8 mouse cellular contexts compared by ENCODE assay signal in genomic region chr17:26368336-26368992, GRCm38 (mm10). TPM values are rescaled to one million over a fixed set of nuclear protein-coding genes. Genes with fewer than 3 reads are reported as not detected.
A peak's percentile ranks its signal among the peaks of the same experiment; 100 is the strongest.
DNase-seq lines count a peak whose midpoint lies in the region; ATAC-seq and TF ChIP-seq lines count a peak whose summit lies in the region.

No protein-coding gene starts in this region.

- H3K9ac ChIP-seq in forebrain, embryonic 16.5 days (replicated peaks; ENCODE audit: low read depth, low read length): no peak overlapping the region

- no peaks in the 10 kb centered on the region for H3K36me3 ChIP-seq in kidney, adult 2 months (ENCODE audit: control insufficient read depth, insufficient read depth, low read length)
- H3K36me3 ChIP-seq in forebrain, embryonic 16.5 days (ENCODE audit: control insufficient read depth, insufficient read depth): no peaks in the 10 kb centered on the region

- WGBS in kidney, adult 2 months: 56% methylated on average over 10 of the region's 10 CpGs
- 61% methylated on average over 10 of the region's 10 CpGs for WGBS in forebrain, embryonic 16.5 days

- no peak for TF ChIP-seq POLR2A in kidney, adult 2 months (IDR thresholded peaks at IDR 0.05; ENCODE audit: low read depth, low read length)

- no peak overlapping the region for H3K27ac ChIP-seq in kidney, adult 2 months (ENCODE audit: insufficient read depth, low read depth, low read length)
- H3K27ac ChIP-seq in forebrain, embryonic 16.5 days (ENCODE audit: low read length): no peak overlapping the region

- H3K4me2 ChIP-seq in forebrain, embryonic 16.5 days (ENCODE audit: low read length): no peak overlapping the region

- no peaks in the 10 kb centered on the region for H3K9me3 ChIP-seq in forebrain, embryonic 16.5 days (ENCODE audit: control insufficient read depth, low read length)

- H3K27me3 ChIP-seq in kidney, adult 2 months (replicated peaks; ENCODE audit: control insufficient read depth, insufficient read depth, low read length): no peaks in the 10 kb centered on the region
- no peaks in the 10 kb centered on the region for H3K27me3 ChIP-seq in forebrain, embryonic 16.5 days (replicated peaks; ENCODE audit: control insufficient read depth, insufficient read depth, low read length)

- DNase-seq in urinary bladder, adult 18-20 months (ENCODE audit: low spot score in 2 of 2): peak; percentile 44 to 70
- DNase-seq in urinary bladder, postnatal 10 days (ENCODE audit: low spot score): no peak
- DNase-seq in fat pad, adult 2 months (ENCODE audit: extremely low read depth, low read depth, low spot score): peak; percentile 58
- DNase-seq in kidney, adult 2 months: peak; percentile 91
- DNase-seq in cerebellum, adult 9-10 months: no peak
- no peak for DNase-seq in cerebellum, postnatal 25 days

- peaks cover 3% of the 10 kb centered on the region for H3K4me1 ChIP-seq in kidney, adult 2 months (ENCODE audit: control insufficient read depth, insufficient read depth, low read length)
- peaks cover 13% of the 10 kb centered on the region for H3K4me1 ChIP-seq in forebrain, embryonic 16.5 days (replicated peaks; ENCODE audit: control insufficient read depth, insufficient read depth, low read length)

- no peak overlapping the region for H3K4me3 ChIP-seq in kidney, adult 2 months (ENCODE audit: insufficient read depth, low read depth, low read length)
- no peak overlapping the region for H3K4me3 ChIP-seq in forebrain, embryonic 16.5 days (replicated peaks; ENCODE audit: low read length)

- no peak for TF ChIP-seq CTCF in kidney, adult 2 months (conservative IDR thresholded peaks at IDR 0.05; ENCODE audit: insufficient read depth, insufficient read length, low read depth, low read length)

- peak; percentile 84 for ATAC-seq in megakaryocyte progenitor cell, adult 5-6 weeks (replicated peaks; ENCODE audit: poor library complexity)
- no peak for ATAC-seq in forebrain, embryonic 16.5 days

RNA-seq across cellular contexts. Expression of gene Neurl1b, which starts 46.2 kb away (rescaled TPM):
- polyA plus RNA-seq in kidney, adult 2 months (2012; rRNA removed): 22.0 and 28.7 TPM in 2 replicates
- total RNA-seq in megakaryocyte progenitor cell, adult 5-6 weeks (2015): 1.6 and 2.2 TPM in 2 replicates
- 1.9 and 2.2 TPM in 2 replicates for total RNA-seq in megakaryocyte progenitor cell, adult 5-6 weeks (2017)
- 2.4 and 4.1 TPM in 2 replicates for polyA plus RNA-seq in forebrain, embryonic 16.5 days (2015; fragmentation: Nextera tagmentation; extraction: Ambion mirVana)

Comparison
In these comparisons a context has a peak if more than half of its experiments do, and no peak if none do; other contexts are left out.
1. DNase-seq: peak in urinary bladder, adult 18-20 months (2 of 2), fat pad, adult 2 months (single experiment) and kidney, adult 2 months (single experiment); none in urinary bladder, postnatal 10 days (single experiment), cerebellum, adult 9-10 months (single experiment) and cerebellum, postnatal 25 days (0 of 2).